Mouse (Mus musculus): ENCODE measurements around the gene Gadd45g.
"Not testable (repeated sequence)": the region's sequence is repeated elsewhere in the genome, so short reads cannot be mapped to it uniquely, and the experiment has no call there.

Gadd45g gene

DNA sequence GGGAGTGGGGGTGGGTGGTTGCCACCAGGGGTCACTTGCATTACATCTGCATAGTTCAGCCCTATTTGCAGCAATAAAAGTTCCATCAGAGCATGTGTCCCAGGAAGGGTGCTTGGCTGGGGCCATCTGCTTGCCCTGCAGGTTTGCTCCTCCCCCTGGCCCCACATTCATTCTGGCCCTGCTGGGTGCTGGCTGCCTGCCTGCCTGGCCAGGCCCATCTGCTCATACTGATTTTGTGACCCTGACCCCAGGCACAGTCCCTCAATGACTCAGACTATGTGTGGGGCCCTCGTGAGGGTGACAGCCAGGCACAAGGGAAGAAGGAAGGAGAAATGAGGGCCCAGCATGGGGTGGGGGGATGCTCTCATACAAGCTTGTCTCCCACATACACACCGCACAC lies 12.9 kb upstream of the Gadd45g start:
- DNase-seq (ENCODE audit: extremely low spot score, low read depth, low spot score), result no peak

DNA sequence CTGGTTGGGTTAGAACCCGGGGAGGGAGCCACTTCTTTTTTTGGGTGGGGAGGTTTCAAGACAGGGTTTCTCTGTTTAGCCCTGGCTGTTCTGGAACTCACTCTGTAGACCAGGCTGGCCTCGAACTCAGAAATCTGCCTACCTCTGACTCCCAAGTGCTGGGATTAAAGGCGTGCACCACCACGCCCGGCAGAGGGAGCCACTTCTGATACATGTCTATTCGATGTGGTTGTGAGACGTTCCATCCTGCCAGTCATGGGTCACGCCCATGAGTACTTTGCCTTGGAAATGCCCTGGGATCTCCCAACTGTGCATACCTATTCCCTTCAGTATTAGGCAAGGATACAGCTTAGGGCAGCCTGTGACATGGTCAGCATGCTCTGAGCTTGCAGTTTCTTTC lies 12.5 kb upstream of the Gadd45g start:
- not testable (repeated sequence) for DNase-seq (ENCODE audit: extremely low spot score, low read depth, low spot score)

DNA sequence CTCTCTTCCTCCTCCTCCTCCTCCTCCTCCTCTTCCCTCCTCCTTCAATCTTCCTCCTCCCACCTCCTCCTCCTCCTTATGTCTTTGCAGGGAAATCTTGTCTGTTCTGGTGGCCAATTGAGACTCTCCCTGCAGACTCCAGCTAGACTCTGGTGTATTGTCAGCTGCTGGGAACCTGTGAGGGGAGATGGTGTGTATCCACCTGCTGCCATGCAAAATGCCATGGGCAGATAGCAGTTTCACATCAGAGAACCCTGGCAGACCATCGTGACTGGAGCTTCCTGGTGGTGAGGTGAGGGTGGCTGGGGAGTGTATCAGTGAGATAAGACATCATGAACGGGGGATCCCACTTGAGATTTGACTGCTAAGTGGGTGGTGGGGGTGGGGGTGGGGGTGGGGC lies 12.0 kb upstream of the Gadd45g start:
- DNase-seq (ENCODE audit: extremely low spot score, low read depth, low spot score), result no peak

GRCm38 (mm10) chr13:51835208-51835607 lies 11.3 kb upstream of the Gadd45g start:
- DNase-seq (ENCODE audit: extremely low spot score, low read depth, low spot score), result not testable (repeated sequence)

- DNase-seq (ENCODE audit: extremely low spot score, low read depth, low spot score), result no peak
Observed at GRCm38 (mm10) chr13:51837402-51837801, 9.1 kb upstream of the Gadd45g start.

DNA sequence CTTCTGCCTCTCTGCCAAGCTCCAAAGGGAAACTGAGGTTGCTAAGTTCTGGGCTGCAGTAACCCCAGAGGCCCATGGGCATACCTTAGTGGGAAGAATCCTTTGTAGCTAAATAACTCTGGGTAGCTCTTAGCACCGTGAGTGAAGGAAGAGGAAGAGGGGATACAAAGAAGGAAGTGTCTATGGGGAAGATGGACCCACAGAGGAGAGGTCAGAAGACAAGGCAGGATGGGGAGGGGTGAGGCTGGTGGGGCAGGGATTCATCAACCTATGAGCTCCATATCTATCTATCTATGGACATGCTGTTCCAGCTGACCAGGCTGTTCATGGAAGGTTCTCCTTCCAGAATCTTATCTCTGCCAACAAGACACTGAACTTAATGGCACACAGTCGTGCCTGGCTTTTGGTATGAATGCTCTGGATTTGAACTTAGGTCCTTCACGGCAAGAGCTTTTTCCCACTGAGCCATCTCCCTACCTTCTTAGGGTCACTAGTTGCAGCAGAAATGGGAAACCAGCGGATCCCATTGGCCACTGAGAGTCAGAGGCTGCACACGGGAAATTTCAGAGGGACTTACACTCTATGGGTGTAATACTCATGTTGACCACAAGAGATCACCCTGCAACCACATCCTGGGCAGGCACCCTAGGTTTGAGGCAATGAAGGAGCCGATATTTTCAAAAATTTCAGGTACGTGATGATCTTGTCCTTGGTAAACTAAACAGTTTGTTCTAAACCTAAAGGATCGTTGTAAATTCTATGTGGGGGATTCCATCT lies 7.0 kb upstream of the Gadd45g start:
- no peak for DNase-seq (ENCODE audit: extremely low spot score, low read depth, low spot score)

DNA sequence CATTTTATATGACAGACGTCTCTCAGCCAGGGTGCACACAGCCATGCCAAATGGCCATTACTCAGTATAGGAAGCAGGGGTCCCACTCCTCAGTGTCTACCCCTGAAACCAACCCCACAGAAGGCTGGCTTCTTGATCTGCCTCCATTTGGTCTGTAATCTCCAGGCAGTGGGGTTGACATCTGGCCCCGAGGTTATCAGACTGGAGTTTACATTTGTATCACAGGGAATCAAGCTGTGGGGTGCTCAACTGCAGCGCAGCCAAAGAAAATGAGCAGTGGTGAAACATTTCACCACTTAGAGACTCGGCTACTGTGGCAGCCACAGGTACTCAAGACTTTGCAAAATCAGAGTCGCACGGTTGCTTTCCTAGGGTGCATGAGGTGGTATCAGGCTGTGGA lies 5.8 kb upstream of the Gadd45g start:
- no peak for DNase-seq (ENCODE audit: extremely low spot score, low read depth, low spot score)

DNA sequence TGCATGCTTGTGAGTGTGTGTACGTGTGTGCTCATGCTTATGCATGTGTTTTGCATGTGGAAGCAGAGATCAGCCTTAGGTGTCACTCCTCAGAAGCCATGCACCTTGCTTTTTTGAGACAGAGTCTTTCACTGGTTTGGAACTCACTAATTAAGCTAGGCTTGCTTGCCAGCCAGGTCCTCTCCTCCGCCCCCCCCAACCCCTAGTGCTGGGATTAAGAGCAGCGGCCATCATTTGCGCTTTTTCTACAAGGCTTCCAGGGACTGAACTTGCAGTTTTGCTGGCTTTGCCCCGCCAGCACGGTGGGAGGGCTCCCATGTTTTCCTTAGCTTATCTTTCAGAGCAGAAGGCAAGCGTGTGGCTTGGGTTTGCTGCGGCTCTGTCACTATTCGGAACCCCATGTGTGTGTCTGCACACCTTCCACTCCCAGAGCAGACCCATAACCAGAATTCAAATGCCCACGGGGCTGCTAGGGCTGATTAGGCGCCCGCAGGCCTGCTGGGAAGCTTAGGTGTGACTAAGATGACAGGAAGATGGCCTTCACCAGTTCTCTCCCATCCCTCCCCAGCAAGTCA lies 4.8 kb upstream of the Gadd45g start:
- DNase-seq (ENCODE audit: extremely low spot score, low read depth, low spot score), result no peak

DNA sequence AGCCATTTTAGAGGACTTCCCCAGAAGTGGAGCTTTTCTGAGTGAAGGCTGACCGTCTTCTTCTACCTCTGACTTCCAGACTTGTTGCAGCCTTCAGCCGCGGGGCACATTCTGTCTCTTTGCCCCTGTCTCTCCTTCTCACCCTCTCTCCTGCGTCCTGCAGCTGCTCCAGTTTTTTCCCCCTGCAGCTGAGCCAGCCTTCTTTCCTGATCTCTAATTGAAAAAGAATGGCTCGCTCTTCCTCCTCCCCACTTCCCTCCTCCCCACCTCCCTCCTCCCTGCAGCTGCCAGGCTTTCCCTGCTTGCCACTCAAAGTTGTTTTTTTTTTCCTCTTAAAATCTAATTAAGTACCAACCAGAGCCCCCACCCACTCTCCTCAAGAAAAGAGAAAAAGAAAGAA lies 4.3 kb upstream of the Gadd45g start:
- no peak for DNase-seq (ENCODE audit: extremely low spot score, low read depth, low spot score)

DNA sequence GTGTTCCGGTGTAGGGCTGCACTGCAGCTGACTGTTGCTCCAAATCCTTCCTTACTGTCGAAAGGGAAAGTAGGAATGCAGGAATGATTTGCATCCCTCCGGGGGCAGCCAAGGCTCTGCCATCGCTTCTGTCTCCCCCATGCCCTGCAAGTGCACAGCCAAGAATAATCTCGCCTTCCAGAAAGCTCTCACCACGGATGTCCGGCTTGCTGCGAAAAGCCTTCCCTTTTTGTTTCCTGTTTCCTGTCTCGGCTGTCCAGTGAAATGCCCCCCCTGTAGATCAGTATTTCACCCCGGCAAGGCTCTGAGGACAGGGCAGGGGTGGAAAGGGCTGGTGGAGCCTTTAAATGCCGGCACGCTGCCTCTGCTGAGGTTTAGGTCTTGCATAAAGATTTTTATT lies 3.7 kb upstream of the Gadd45g start:
- no peak for DNase-seq (ENCODE audit: extremely low spot score, low read depth, low spot score)

DNA sequence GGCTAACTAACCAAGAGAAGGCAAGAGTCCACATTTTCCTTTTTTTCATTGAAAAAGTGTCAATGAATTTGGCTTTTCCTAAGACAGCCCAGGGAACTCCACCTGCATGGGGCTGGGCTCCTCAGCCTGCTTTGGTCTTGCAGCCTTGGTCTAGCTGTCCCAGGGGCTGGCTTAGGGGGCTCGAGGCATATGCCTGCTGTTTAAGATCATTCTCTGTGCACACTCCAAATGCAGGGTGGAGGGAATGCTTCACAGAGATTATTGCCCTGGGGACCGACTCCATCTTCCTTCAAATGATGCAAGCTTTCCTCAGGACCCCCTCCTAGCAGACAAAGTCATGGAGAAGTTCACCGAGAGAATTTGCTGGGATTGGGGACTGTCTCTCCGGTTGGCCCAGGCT lies 3.2 kb upstream of the Gadd45g start:
- no peak for DNase-seq (ENCODE audit: extremely low spot score, low read depth, low spot score)

DNA sequence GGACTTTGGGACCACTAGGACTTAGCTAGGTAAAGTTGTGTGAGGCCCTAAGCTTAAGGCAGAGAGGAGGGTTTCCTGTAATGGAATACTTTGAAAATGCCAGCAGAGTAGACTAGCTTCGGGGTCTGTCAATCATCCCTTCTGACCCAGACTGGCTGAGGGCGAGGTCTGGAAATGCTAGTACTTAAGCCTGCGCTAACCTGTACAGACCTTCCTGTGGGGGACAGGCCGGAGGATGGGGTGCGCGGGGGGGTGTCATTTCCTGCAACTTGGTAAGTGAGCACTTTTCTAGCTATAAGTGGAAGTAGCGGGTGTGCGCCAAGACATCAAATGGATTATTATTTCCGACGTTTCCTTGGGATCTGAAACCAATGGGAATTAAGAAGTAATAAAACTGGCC lies 2.4 kb upstream of the Gadd45g start:
- no peak for DNase-seq (ENCODE audit: extremely low spot score, low read depth, low spot score)

DNA sequence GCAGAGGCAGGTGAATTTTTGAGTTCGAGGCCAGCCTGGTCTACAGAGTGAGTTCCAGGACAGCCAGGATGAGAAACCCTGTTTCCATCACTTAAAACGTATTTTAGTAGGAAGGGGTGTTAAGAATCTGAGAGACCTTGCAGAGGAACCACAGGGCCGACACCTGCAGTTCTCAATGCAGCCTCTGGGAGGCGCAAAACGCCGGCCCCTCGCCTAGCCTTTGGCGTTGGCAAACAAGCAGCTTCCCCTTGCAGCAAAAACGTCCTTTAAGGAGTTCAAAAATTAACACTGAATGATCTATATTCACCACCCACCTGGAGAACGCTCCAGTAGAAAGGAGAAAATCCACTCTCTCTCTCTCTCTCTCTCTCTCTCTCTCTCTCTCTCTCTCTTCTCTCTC lies 1.8 kb upstream of the Gadd45g start:
- no peak for DNase-seq (ENCODE audit: extremely low spot score, low read depth, low spot score)

GRCm38 (mm10) chr13:51845072-51845471 lies 1.4 kb upstream of the Gadd45g start:
- DNase-seq (ENCODE audit: extremely low spot score, low read depth, low spot score), result no peak

DNA sequence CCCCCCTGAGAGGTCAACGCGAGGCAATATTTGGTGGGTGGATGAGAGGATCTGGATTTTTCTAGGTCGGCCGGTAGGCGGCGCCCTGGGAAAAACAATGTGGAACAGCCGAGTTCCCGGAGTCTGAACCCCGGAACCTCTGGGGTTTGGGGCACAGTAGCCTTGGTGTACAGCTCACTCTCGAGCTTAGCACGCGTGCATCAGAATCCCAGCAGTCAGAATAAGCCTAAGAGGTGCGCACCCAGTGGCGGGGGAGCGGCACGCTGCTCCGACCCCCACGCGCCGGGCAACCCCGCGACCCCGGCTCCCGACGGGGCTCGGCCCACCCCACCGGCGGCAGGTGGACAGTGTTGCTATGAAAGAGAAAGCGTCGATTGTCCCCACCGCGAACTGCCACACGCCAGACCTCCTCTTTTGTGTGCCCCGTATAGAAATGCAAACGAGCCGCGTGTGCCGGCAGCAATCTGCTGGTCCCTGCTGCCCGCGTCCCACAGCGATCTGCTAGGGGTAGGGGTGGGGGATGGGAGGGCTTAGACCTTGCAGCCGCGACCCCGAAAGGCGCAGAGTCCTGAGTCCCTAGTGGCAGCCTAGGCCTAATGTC lies 787 bp upstream of the Gadd45g start:
- DNase-seq (ENCODE audit: extremely low spot score, low read depth, low spot score), result no peak

GRCm38 (mm10) chr13:51846868-51847793 lies 653 bp downstream of the Gadd45g start:
- DNase-seq (ENCODE audit: extremely low spot score, low read depth, low spot score), result no peak

- no peak for DNase-seq (ENCODE audit: extremely low spot score, low read depth, low spot score)
Observed at GRCm38 (mm10) chr13:51847979-51848480, 1.6 kb downstream of the Gadd45g start.

DNA sequence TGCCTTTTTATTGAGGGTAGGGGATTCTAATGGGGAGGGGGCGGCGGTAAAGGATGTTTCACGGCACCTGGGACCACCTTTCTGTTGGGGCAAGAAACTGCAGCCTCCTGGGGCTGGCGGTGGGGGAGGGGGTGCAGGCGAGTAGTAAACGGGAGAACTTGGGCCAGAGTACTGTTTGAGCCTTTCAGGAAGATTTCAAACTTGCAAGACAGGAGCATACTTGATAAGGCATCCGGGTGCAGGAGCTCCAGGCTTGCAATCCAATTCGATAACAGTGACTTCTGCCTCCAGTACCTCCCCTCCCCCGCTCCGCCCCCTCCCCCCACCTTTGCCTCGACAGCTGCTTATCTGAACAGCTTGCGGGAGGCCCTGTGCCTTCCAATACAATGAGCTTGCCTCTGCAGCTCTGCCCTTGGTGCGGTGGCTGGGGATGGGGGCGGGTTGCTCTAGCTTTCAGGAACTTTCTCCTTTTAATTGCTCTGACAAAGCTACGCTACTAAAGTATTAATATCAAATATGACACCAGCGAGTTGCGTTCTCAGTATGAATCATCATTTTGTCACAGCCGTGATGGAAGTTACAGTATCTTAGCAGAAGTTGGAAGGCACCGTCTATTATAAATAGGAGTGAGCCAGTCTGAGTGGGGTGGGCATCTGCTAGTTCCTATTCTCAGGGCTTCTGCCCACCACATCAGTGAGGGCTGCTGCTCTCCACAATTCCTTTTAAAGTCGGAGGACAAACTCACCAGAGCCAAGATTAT lies 2.2 kb downstream of the Gadd45g start:
- no peak for DNase-seq (ENCODE audit: extremely low spot score, low read depth, low spot score)

GRCm38 (mm10) chr13:51849241-51850033 lies 3.0 kb downstream of the Gadd45g start:
- no peak for DNase-seq (ENCODE audit: extremely low spot score, low read depth, low spot score)

- no peak for DNase-seq (ENCODE audit: extremely low spot score, low read depth, low spot score)
Observed at GRCm38 (mm10) chr13:51850565-51850964, 4.1 kb downstream of the Gadd45g start.

Measured in hindlimb bud, embryonic 11.5 days (tissue).